Mouse (Mus musculus) kidney, postnatal 0 days (tissue): ENCODE data around the gene Pan3. TPM values are rescaled to one million over a fixed set of nuclear protein-coding genes. Genes with fewer than 3 reads are reported as not detected.

ENCODE experiments used
- ATAC-seq: fragments of 200-750 bp; cut with Nextera tagmentation; replicated peaks from 2 replicates; pipeline ENCODE4 v1.8.0; 2017; ENCODE audit warnings: low read depth, moderate number of reproducible peaks, moderate TSS enrichment, moderate library complexity; ENCODE audit not compliant: low FRiP score
- DNase-seq: peaks from one replicate; pipeline ENCODE4 v3.0.0-alpha.2; 2016; ENCODE audit warnings: low spot score
- H3K27ac ChIP-seq: fragments of 300-500 bp; sonication (generic); 2 replicates; pipeline ENCODE4 v1.5.1; 2014; ENCODE audit warnings: mild to moderate bottlenecking
- H3K27me3 ChIP-seq: fragments of 300-500 bp; sonication (generic); 2 replicates; pipeline ENCODE4 v1.6.1; 2014; ENCODE audit warnings: low read length, mixed read lengths; ENCODE audit not compliant: insufficient read depth
- H3K36me3 ChIP-seq: fragments of 300-500 bp; sonication (generic); 2 replicates; pipeline ENCODE4 v1.6.1; 2014; ENCODE audit warnings: low read length, mixed read lengths; ENCODE audit not compliant: insufficient read depth
- H3K4me1 ChIP-seq: fragments of 300-500 bp; sonication (generic); replicated peaks from 2 replicates; pipeline ENCODE4 v1.6.1; 2014; ENCODE audit warnings: antibody characterized with exemption, low read length, mixed read lengths; ENCODE audit not compliant: insufficient read depth
- H3K4me2 ChIP-seq: fragments of 300-500 bp; sonication (generic); 2 replicates; pipeline ENCODE4 v1.6.1; 2014; ENCODE audit warnings: mild to moderate bottlenecking, low read length, moderate library complexity, mixed read lengths
- H3K4me3 ChIP-seq: fragments of 300-500 bp; sonication (generic); replicated peaks from 2 replicates; pipeline ENCODE4 v1.5.1; 2014; ENCODE audit warnings: low read depth, low read length
- H3K9ac ChIP-seq: fragments of 300-500 bp; sonication (generic); 2 replicates; pipeline ENCODE4 v1.6.1; 2014; ENCODE audit warnings: low read depth, low read length
- H3K9me3 ChIP-seq: fragments of 300-500 bp; sonication (generic); replicated peaks from 2 replicates; pipeline ENCODE4 v1.6.1; 2016; ENCODE audit warnings: low read length, inconsistent platforms, mixed read lengths
- CTCF ChIP-seq: IDR thresholded peaks from 2 replicates; pipeline ENCODE4 v1.5.1; 2016; ENCODE audit warnings: antibody characterized with exemption, low read depth, mild to moderate bottlenecking, moderate library complexity
- WGBS: fragments of 180-500 bp; shearing (Covaris S2); extraction: QIAGEN DNeasy Blood & Tissue Kit; methylation state at CpG from one replicate; pipeline ENCODE4 v1.1.7; 2014; 5-methylcytosine and 5-hydroxymethylcytosine counted together
- polyA plus RNA-seq: library from polyadenylated mRNA; unstranded; fragments of >200 nt; fragmentation: Nextera tagmentation; extraction: Ambion mirVana; gene quantifications from 2 replicates; pipeline ENCODE4 v1.2.1, GENCODE M21; 2015

The Pan3 gene
- polyA plus RNA-seq, 1 experiment from 2014 or later: 69.9 TPM

GRCm38 (mm10) chr5:147426048-147426805, 3.7 kb upstream of the Pan3 start:
- TF ChIP-seq CTCF: no peak
- H3K9ac ChIP-seq: no peak overlapping the region
- no peaks in the 10 kb centered on the region for H3K36me3 ChIP-seq
- no peak for ATAC-seq
- WGBS: 78% methylated on average over 4 of the region's 4 CpGs
- no peaks in the 10 kb centered on the region for H3K4me1 ChIP-seq
- H3K4me3 ChIP-seq: no peak overlapping the region
- H3K27me3 ChIP-seq: no peaks in the 10 kb centered on the region
- no peaks in the 10 kb centered on the region for H3K9me3 ChIP-seq
- no peak overlapping the region for H3K27ac ChIP-seq
- H3K4me2 ChIP-seq: no peak overlapping the region
- no peak for DNase-seq

- ATAC-seq (peak; percentile 86), DNase-seq (peak; percentile 31)
- Histone ChIP-seq H3K36me3 (no peaks in the 10 kb centered on the region), H3K9me3 (no peaks in the 10 kb centered on the region), H3K27me3 (no peaks in the 10 kb centered on the region), H3K9ac (peak overlapping the region; percentile 100), H3K4me3 (peak overlapping the region; percentile 99), H3K27ac (peak overlapping the region; percentile 100), H3K4me1 (peaks cover 25% of the 10 kb centered on the region), H3K4me2 (peak overlapping the region; percentile 84)
- under 1% methylated on average over 49 of the region's 91 CpGs for WGBS
- no peak for TF ChIP-seq CTCF
These were observed 487 bp downstream of the Pan3 start for GRCm38 (mm10) chr5:147430361-147430935.

- Histone ChIP-seq H3K36me3 (no peaks in the 10 kb centered on the region), H3K4me2 (peak overlapping the region; percentile 84), H3K9ac (peak overlapping the region; percentile 100), H3K4me3 (peak overlapping the region; percentile 99), H3K9me3 (no peaks in the 10 kb centered on the region), H3K4me1 (peaks cover 29% of the 10 kb centered on the region), H3K27me3 (no peaks in the 10 kb centered on the region), H3K27ac (peak overlapping the region; percentile 100)
- ATAC-seq (peak; percentile 64), DNase-seq (peak; percentile 71)
- under 1% methylated on average over 60 of the region's 68 CpGs for WGBS
- no peak for TF ChIP-seq CTCF
These were observed 1.2 kb downstream of the Pan3 start for GRCm38 (mm10) chr5:147430936-147431839.

GRCm38 (mm10) chr5:147432927-147433326, 3.0 kb downstream of the Pan3 start:
- TF ChIP-seq CTCF: no peak
- H3K4me2 ChIP-seq: peak overlapping the region; percentile 3; the same call in 1 of the 2 replicates
- ATAC-seq (no peak), DNase-seq (no peak)
- no peaks in the 10 kb centered on the region for H3K27me3 ChIP-seq
- H3K27ac ChIP-seq: no peak overlapping the region
- WGBS: 86% methylated on average over 8 of the region's 8 CpGs
- no peaks in the 10 kb centered on the region for H3K9me3 ChIP-seq
- H3K36me3 ChIP-seq: no peaks in the 10 kb centered on the region
- no peak overlapping the region for H3K9ac ChIP-seq
- H3K4me3 ChIP-seq: no peak overlapping the region
- H3K4me1 ChIP-seq: peaks cover 39% of the 10 kb centered on the region

GRCm38 (mm10) chr5:147435224-147435623, 5.3 kb downstream of the Pan3 start:
- Histone ChIP-seq H3K4me3 (no peak overlapping the region), H3K36me3 (no peaks in the 10 kb centered on the region), H3K4me2 (no peak overlapping the region), H3K27ac (peak overlapping the region; percentile 47; the same call in 1 of the 2 replicates), H3K9ac (no peak overlapping the region), H3K4me1 (peaks cover 39% of the 10 kb centered on the region), H3K9me3 (no peaks in the 10 kb centered on the region), H3K27me3 (no peaks in the 10 kb centered on the region)
- no peak for TF ChIP-seq CTCF
- ATAC-seq (peak; percentile 25; the same call in 1 of the 2 replicates), DNase-seq (peak; percentile 64)
- 36% methylated on average over 4 of the region's 4 CpGs for WGBS

- ATAC-seq: no peak
- TF ChIP-seq CTCF: no peak
- Histone ChIP-seq H3K4me1 (peaks cover 39% of the 10 kb centered on the region), H3K4me2 (peak overlapping the region; percentile 4; the same call in 1 of the 2 replicates), H3K9ac (no peak overlapping the region), H3K36me3 (no peaks in the 10 kb centered on the region), H3K27me3 (no peaks in the 10 kb centered on the region), H3K27ac (0 out of 2 replicates have a peak overlapping the region, but pooled peaks have one; percentile 14), H3K4me3 (no peak overlapping the region), H3K9me3 (no peaks in the 10 kb centered on the region)
- no peak for DNase-seq
- WGBS: 37% methylated on average over 2 of the region's 2 CpGs
These were observed 5.8 kb downstream of the Pan3 start for GRCm38 (mm10) chr5:147435751-147436150.
